Mouse (Mus musculus) C2C12 (cell line): ENCODE results near the gene Stoml3.

Experiments
- CEBPB ChIP-seq: IDR thresholded peaks from one replicate; pipeline ENCODE4 v1.6.1; 2011; ENCODE audit warnings: low read depth, mild to moderate bottlenecking, control low read depth, moderate library complexity
- CTCF ChIP-seq: IDR thresholded peaks from one replicate; pipeline ENCODE4 v1.5.1; 2011; ENCODE audit not compliant: control insufficient read depth, insufficient read depth, insufficient read length
- MAX ChIP-seq: IDR thresholded peaks from one replicate; pipeline ENCODE4 v1.6.1; 2011; ENCODE audit warnings: mild to moderate bottlenecking, control low read depth
- MYOD1 ChIP-seq: IDR thresholded peaks from one replicate; pipeline ENCODE4 v1.6.1; 2011; ENCODE audit warnings: low read depth; ENCODE audit not compliant: control insufficient read depth, insufficient read length

GRCm38 (mm10) chr3:53446801-53447200 lies 41.7 kb upstream of the Stoml3 start:
- TF ChIP-seq CTCF (no peak), MAX (no peak), CEBPB (no peak), MYOD1 (no peak)
